Mouse (Mus musculus) urinary bladder, adult 18-20 months (tissue): ENCODE measurements around the gene Pla2g16.

Experiments
- DNase-seq, 2 experiments: peaks; one replicate each; pipeline ENCODE4 v3.0.0; 2022; ENCODE audit warnings: low spot score in 2 of 2, mixed read lengths in 2 of 2

The Pla2g16 gene

GRCm38 (mm10) chr19:7557328-7557822 is at the start of gene Pla2g16:
TSS of gene Pla2g16 (plus strand) at chr19:7557459.
- peak; percentile 72 to 74 for DNase-seq

- no peak for DNase-seq
Observed at GRCm38 (mm10) chr19:7508026-7508425, 49.2 kb upstream of the Pla2g16 start.

- DNase-seq = no peak
Observed at GRCm38 (mm10) chr19:7516437-7516836, 40.8 kb upstream of the Pla2g16 start.

DNA sequence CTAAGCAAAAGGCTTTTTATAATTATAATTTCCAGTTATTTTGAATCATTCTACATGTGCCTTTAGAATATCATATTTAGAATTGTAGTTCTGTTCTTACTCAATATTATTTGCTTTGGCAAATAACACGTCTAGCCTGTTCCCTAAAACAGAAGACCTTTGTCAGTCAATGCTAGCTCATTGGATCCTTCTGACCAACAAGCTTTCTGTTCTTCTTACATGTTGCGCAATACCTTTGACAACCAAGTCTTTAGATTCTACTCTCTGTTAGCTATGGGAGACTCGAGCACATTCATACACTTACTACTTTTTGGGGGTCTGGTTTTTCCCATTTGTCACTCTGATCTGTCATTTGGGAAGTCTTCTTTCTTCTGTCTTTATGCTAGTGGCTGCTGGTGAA is 35.6 kb upstream of the Pla2g16 start:
- DNase-seq = no peak

- no peak for DNase-seq
Observed at GRCm38 (mm10) chr19:7522856-7523255, 34.4 kb upstream of the Pla2g16 start.

GRCm38 (mm10) chr19:7523292-7523691 is 34.0 kb upstream of the Pla2g16 start:
- DNase-seq = no peak

- no peak for DNase-seq
Observed at GRCm38 (mm10) chr19:7523781-7524180, 33.5 kb upstream of the Pla2g16 start.

- DNase-seq = no peak
Observed at GRCm38 (mm10) chr19:7524879-7525278, 32.4 kb upstream of the Pla2g16 start.

- peak in 1 of 2 experiments; percentile 53 for DNase-seq
Observed at GRCm38 (mm10) chr19:7528639-7529428, 28.4 kb upstream of the Pla2g16 start.

- DNase-seq = no peak
Observed at GRCm38 (mm10) chr19:7531906-7532305, 25.4 kb upstream of the Pla2g16 start.

- no peak for DNase-seq
Observed at GRCm38 (mm10) chr19:7533891-7534290, 23.4 kb upstream of the Pla2g16 start.

GRCm38 (mm10) chr19:7548924-7549323 is 8.3 kb upstream of the Pla2g16 start:
- DNase-seq = no peak

GRCm38 (mm10) chr19:7551550-7552300 is 5.5 kb upstream of the Pla2g16 start:
- DNase-seq = no peak

GRCm38 (mm10) chr19:7552301-7552673 is 5.0 kb upstream of the Pla2g16 start:
- DNase-seq = no peak

GRCm38 (mm10) chr19:7553441-7553840 is 3.8 kb upstream of the Pla2g16 start:
- DNase-seq = no peak

- DNase-seq = no peak
Observed at GRCm38 (mm10) chr19:7554881-7555280, 2.4 kb upstream of the Pla2g16 start.

DNA sequence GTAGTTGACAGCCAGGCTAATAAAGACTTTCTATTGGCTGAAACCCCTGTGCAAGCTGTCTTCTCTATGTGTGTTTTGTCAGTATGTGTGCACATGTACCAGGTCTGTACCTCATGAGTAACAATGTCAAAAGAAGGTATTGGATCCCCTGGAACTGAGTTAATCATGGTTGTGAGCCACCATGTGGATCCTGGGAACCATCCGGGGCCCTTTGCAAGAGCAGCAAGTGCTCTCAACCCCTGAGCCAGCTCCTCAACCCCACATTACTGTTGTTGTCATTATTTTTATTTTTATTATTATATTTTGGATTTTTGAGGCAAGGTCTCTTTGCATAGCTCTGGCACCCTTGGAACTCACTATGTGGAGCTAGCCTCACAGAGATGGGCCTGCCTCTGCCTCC is 618 bp upstream of the Pla2g16 start:
- DNase-seq = no peak

GRCm38 (mm10) chr19:7557844-7558243 is 585 bp downstream of the Pla2g16 start:
- DNase-seq = no peak

DNA sequence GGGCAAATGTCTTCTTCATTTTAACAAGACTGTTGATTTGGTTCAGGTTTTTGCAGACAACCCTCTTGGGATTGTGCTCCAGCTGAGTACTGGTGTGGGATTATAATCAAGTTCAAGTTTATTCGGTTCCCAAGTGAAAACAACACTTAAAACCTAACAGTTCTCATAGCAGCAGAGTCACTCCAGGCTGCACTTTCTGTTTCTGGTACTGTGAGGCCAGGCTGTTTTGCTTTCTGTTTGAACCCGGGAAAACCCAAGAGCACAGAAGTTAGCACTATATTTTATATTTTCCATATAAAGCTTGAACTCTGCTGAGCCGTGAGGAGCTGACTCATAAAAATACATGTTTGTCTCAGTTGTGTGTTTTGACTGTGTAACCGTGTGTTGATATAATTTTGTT is 1.4 kb downstream of the Pla2g16 start:
- DNase-seq = no peak

GRCm38 (mm10) chr19:7559986-7560385 is 2.7 kb downstream of the Pla2g16 start:
- DNase-seq = no peak

DNA sequence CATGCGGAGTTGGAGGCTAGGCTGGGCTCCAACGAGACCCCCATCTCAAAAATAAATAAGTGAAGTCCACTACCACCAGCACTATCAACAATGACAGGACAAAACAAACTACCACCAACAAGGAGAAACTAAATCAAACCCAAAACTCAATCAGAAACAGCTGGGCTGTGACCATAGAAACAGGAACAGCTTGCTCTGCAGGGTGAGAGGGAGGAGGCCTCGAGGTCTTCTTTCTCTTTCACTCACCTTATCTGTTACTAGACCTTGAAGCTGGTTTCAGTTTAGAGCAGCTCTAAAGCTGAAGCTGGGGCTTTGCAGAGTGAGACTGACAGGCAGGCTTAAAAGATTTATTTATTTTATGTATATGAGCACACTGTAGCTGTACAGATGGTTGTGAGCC is 4.2 kb downstream of the Pla2g16 start:
- no peak for DNase-seq

GRCm38 (mm10) chr19:7562601-7563129 is 5.4 kb downstream of the Pla2g16 start:
- DNase-seq = no peak

DNA sequence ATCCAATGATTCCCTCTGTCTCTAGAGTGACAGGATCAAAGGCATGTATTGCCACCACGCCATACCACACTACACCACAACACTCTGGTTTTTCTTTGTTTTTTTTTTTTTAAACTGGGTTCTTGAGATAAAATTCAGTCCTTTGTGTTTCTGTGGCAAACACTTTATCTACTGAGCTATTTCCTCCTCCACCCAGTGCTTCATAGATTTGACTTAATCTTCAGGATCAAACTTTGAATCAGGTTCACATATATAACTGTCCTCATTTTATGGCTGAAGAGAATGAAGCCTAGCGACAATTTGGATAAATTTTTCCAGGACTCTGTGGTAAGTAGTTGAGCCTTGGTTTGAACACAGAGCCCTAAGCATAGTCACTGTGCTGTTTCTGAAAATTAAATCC is 6.4 kb downstream of the Pla2g16 start:
- no peak for DNase-seq
